Mouse (Mus musculus): Measurements from ENCODE around the gene Tdrd1. TPM values are rescaled to one million over a fixed set of nuclear protein-coding genes. Genes with fewer than 3 reads are reported as not detected.

Gene Tdrd1
- polyA plus RNA-seq, 2 experiments, result 3.3 to 3.9 TPM

DNA sequence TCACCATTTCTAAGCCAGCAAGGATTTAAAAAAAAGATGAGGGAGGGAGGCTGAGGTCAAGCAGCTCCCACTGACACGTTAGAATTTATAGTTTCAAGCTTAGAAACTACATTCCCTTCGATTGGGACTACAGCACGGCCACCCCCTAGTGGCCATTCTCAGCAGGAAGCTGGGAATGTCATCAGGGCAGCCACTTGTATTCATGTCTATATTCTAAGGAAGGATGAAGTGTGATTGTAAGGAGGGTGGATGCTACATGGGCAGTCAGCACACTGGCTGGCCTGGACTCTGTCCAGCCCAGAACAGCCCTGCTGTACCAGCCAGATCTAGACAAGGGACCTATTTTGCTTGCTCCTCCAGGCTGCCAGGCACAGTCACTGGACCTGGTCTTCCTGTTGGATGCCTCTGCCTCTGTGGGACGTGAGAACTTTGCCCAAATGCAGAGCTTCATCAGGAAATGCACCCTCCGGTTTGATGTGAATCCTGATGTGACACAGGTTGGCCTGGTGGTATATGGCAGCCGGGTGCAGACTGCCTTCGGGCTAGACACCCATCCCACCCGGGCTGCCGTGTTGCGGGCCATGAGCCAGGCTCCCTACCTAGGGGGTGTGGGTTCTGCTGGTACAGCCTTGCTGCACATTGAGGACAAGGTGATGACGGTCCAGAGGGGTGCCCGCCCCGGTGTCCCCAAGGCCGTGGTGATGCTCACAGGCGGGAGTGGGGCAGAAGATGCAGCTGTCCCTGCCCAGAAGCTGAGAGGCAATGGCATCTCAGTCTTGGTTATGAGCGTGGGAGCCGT, 82.7 kb downstream of the Tdrd1 start:
- H3K4me3 ChIP-seq (replicated peaks; ENCODE audit: low read length), result no peak overlapping the region
- no peaks in the 10 kb centered on the region for H3K27me3 ChIP-seq (ENCODE audit: control insufficient read depth, insufficient read depth, low read length)
- H3K36me3 ChIP-seq (ENCODE audit: control insufficient read depth, insufficient read depth, low read length), result no peaks in the 10 kb centered on the region
- no peak overlapping the region for H3K9ac ChIP-seq (ENCODE audit: low read depth, low read length, severe bottlenecking)
- ATAC-seq (ENCODE audit: low FRiP score, low read depth), result no peak; the same call in 1 of the 2 replicates
- H3K4me1 ChIP-seq (ENCODE audit: control insufficient read depth, insufficient read depth, low read length), result 0 out of 2 replicates have a peak, but pooled peaks cover 2% of the 10 kb centered on the region
- no peak for TF ChIP-seq POLR2A (IDR thresholded peaks at IDR 0.05; ENCODE audit: borderline replicate concordance, extremely low read depth, insufficient read depth, insufficient read length)
- no peak overlapping the region for H3K27ac ChIP-seq (replicated peaks; ENCODE audit: low read depth, low read length)
- no peaks in the 10 kb centered on the region for H3K9me3 ChIP-seq (ENCODE audit: control insufficient read depth, low read length)
- no peak overlapping the region for H3K4me2 ChIP-seq (replicated peaks; ENCODE audit: low read depth, low read length, severe bottlenecking)
- WGBS, result 76% methylated on average over 17 of the region's 17 CpGs
- peak; percentile 83 for DNase-seq (ENCODE audit: low spot score)

DNA sequence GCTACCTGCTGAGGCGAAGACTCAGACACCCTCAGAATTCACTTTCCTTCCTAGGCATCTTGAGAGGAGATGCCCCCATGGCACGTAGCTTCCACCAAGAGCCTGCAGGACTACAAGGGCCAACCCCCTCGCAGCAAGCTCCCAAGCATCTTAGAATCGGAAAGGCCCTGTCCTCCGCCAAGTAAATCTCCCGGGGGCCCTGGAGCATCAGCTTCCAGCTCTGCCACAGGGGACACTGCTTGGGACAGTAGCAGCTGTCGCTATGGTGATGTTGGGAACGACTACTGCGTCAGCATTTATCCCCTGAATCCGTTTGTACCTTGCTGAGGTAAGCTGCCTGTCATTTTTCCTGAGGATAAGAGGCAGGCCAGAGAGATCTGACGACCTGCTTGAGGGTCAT, 84.6 kb downstream of the Tdrd1 start:
- ATAC-seq (ENCODE audit: low FRiP score, low read depth) (no peak), DNase-seq (ENCODE audit: low spot score) (no peak)
- no peaks in the 10 kb centered on the region for H3K9me3 ChIP-seq (ENCODE audit: control insufficient read depth, low read length)
- no peak overlapping the region for H3K9ac ChIP-seq (ENCODE audit: low read depth, low read length, severe bottlenecking)
- H3K36me3 ChIP-seq (ENCODE audit: control insufficient read depth, insufficient read depth, low read length), result no peaks in the 10 kb centered on the region
- no peak overlapping the region for H3K27ac ChIP-seq (replicated peaks; ENCODE audit: low read depth, low read length)
- H3K4me1 ChIP-seq (ENCODE audit: control insufficient read depth, insufficient read depth, low read length), result 0 out of 2 replicates have a peak, but pooled peaks cover 2% of the 10 kb centered on the region
- 67% methylated on average over 11 of the region's 11 CpGs for WGBS
- H3K4me2 ChIP-seq (replicated peaks; ENCODE audit: low read depth, low read length, severe bottlenecking), result no peak overlapping the region
- no peak overlapping the region for H3K4me3 ChIP-seq (replicated peaks; ENCODE audit: low read length)
- no peaks in the 10 kb centered on the region for H3K27me3 ChIP-seq (ENCODE audit: control insufficient read depth, insufficient read depth, low read length)
- no peak for TF ChIP-seq POLR2A (IDR thresholded peaks at IDR 0.05; ENCODE audit: borderline replicate concordance, extremely low read depth, insufficient read depth, insufficient read length)

DNA sequence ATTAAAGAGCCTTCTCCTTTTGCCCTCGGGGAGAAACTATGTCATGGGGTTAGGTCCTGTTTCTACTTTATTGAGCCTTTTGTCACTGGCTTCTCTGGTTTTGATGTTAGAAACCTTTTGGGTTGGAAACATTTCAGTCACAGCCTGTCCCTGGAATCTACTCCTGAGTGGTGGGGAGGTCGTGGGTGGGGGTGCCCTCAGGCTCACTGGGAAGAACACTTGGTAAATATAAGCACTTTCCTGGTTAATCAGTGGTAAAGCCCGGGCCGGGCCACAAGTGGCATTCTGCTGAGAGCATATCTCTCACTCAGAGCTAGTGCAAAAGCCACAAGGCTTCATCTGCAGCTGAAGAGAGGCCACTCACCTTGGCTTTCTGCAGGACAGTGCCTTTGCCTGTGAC, 87.8 kb downstream of the Tdrd1 start:
- DNase-seq (ENCODE audit: low spot score) (no peak), ATAC-seq (ENCODE audit: low FRiP score, low read depth) (no peak)
- H3K4me3 ChIP-seq (replicated peaks; ENCODE audit: low read length), result no peak overlapping the region
- H3K36me3 ChIP-seq (ENCODE audit: control insufficient read depth, insufficient read depth, low read length), result no peaks in the 10 kb centered on the region
- WGBS, result 69% methylated on average over 4 of the region's 4 CpGs
- no peak overlapping the region for H3K27ac ChIP-seq (replicated peaks; ENCODE audit: low read depth, low read length)
- no peaks in the 10 kb centered on the region for H3K9me3 ChIP-seq (ENCODE audit: control insufficient read depth, low read length)
- no peaks in the 10 kb centered on the region for H3K27me3 ChIP-seq (ENCODE audit: control insufficient read depth, insufficient read depth, low read length)
- 0 out of 2 replicates have a peak, but pooled peaks cover 2% of the 10 kb centered on the region for H3K4me1 ChIP-seq (ENCODE audit: control insufficient read depth, insufficient read depth, low read length)
- TF ChIP-seq POLR2A (IDR thresholded peaks at IDR 0.05; ENCODE audit: borderline replicate concordance, extremely low read depth, insufficient read depth, insufficient read length), result no peak
- H3K9ac ChIP-seq (ENCODE audit: low read depth, low read length, severe bottlenecking), result no peak overlapping the region
- no peak overlapping the region for H3K4me2 ChIP-seq (replicated peaks; ENCODE audit: low read depth, low read length, severe bottlenecking)

DNA sequence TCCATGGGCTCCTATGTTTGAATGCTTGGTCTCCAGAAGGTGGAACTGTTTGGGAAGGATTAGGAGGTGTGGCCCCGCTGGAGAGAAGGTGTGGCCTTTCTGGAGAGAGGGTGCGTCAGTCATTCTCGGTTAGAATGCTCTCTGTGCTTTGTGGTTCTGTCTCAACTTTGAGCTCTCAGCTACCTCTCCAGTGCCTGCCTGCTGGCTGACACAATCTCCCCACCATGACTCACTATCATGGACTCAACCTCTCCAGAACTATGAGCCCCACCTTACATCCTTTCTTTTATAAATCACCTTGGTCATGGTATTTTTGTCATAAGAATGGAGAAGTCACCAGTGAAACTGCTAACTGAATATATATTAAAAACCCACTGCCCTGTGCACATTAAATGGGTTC, 88.6 kb downstream of the Tdrd1 start:
- no peaks in the 10 kb centered on the region for H3K27me3 ChIP-seq (ENCODE audit: control insufficient read depth, insufficient read depth, low read length)
- TF ChIP-seq POLR2A (IDR thresholded peaks at IDR 0.05; ENCODE audit: borderline replicate concordance, extremely low read depth, insufficient read depth, insufficient read length), result no peak
- DNase-seq (ENCODE audit: low spot score) (no peak), ATAC-seq (ENCODE audit: low FRiP score, low read depth) (no peak)
- 90% methylated on average over 3 of the region's 3 CpGs for WGBS
- H3K36me3 ChIP-seq (ENCODE audit: control insufficient read depth, insufficient read depth, low read length), result no peaks in the 10 kb centered on the region
- H3K4me2 ChIP-seq (replicated peaks; ENCODE audit: low read depth, low read length, severe bottlenecking), result no peak overlapping the region
- H3K9ac ChIP-seq (ENCODE audit: low read depth, low read length, severe bottlenecking), result no peak overlapping the region
- H3K4me3 ChIP-seq (replicated peaks; ENCODE audit: low read length), result no peak overlapping the region
- no peak overlapping the region for H3K27ac ChIP-seq (replicated peaks; ENCODE audit: low read depth, low read length)
- no peaks in the 10 kb centered on the region for H3K9me3 ChIP-seq (ENCODE audit: control insufficient read depth, low read length)
- H3K4me1 ChIP-seq (ENCODE audit: control insufficient read depth, insufficient read depth, low read length), result 0 out of 2 replicates have a peak, but pooled peaks cover 2% of the 10 kb centered on the region

DNA sequence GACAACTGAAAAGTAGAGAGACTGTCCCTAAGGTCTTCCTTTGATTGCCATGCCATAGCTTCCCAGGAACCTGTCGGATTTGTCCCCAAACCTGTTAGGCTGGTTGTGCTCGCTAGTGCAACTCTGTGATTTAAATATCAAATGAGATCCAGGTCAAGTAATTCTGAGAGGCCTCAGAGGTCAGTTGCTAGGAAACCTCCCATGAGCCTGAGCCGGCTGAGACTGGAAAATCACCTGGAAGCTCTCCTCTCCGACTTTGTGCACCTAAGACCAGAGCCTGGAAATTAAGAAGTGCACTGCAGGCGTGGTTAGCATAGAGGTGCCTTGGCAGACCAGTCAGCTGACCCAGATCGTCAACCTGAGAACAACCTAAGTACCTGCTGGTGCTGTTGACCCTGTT, 89.1 kb downstream of the Tdrd1 start:
- no peak for ATAC-seq (ENCODE audit: low FRiP score, low read depth)
- H3K4me3 ChIP-seq (replicated peaks; ENCODE audit: low read length), result no peak overlapping the region
- no peaks in the 10 kb centered on the region for H3K36me3 ChIP-seq (ENCODE audit: control insufficient read depth, insufficient read depth, low read length)
- 0 out of 2 replicates have a peak, but pooled peaks cover 2% of the 10 kb centered on the region for H3K4me1 ChIP-seq (ENCODE audit: control insufficient read depth, insufficient read depth, low read length)
- H3K27ac ChIP-seq (replicated peaks; ENCODE audit: low read depth, low read length), result no peak overlapping the region
- H3K4me2 ChIP-seq (replicated peaks; ENCODE audit: low read depth, low read length, severe bottlenecking), result no peak overlapping the region
- DNase-seq (ENCODE audit: low spot score), result no peak
- no peak overlapping the region for H3K9ac ChIP-seq (ENCODE audit: low read depth, low read length, severe bottlenecking)
- TF ChIP-seq POLR2A (IDR thresholded peaks at IDR 0.05; ENCODE audit: borderline replicate concordance, extremely low read depth, insufficient read depth, insufficient read length), result no peak
- no peaks in the 10 kb centered on the region for H3K27me3 ChIP-seq (ENCODE audit: control insufficient read depth, insufficient read depth, low read length)
- 58% methylated on average over 6 of the region's 6 CpGs for WGBS
- no peaks in the 10 kb centered on the region for H3K9me3 ChIP-seq (ENCODE audit: control insufficient read depth, low read length)

Other genes with a start within 250 kb of the Tdrd1 start
- gene Adrb1, start 104.0 kb upstream of the Tdrd1 start, polyA plus RNA-seq (2012; rRNA removed), result 1.7 and 2.3 TPM in 2 replicates
- 1.3 and 1.9 TPM in 2 replicates for gene Adrb1, start 104.0 kb upstream of the Tdrd1 start, polyA plus RNA-seq (2014; fragmentation: Nextera tagmentation; extraction: Ambion mirVana)
- gene Ccdc186, start 4.0 kb upstream of the Tdrd1 start, polyA plus RNA-seq (2012; rRNA removed), result 15.4 and 16.0 TPM in 2 replicates
- gene Ccdc186, start 4.0 kb upstream of the Tdrd1 start, polyA plus RNA-seq (2014; fragmentation: Nextera tagmentation; extraction: Ambion mirVana), result 23.4 and 24.0 TPM in 2 replicates
- gene Vwa2, start 48.0 kb downstream of the Tdrd1 start, polyA plus RNA-seq (2012; rRNA removed), result 5.9 and 6.4 TPM in 2 replicates
- 4.3 and 5.6 TPM in 2 replicates for gene Vwa2, start 48.0 kb downstream of the Tdrd1 start, polyA plus RNA-seq (2014; fragmentation: Nextera tagmentation; extraction: Ambion mirVana)
- 6.8 and 7.0 TPM in 2 replicates for gene Afap1l2, start 182.0 kb downstream of the Tdrd1 start, polyA plus RNA-seq (2012; rRNA removed)
- 6.8 and 9.2 TPM in 2 replicates for gene Afap1l2, start 182.0 kb downstream of the Tdrd1 start, polyA plus RNA-seq (2014; fragmentation: Nextera tagmentation; extraction: Ambion mirVana)

Data from limb, embryonic 14.5 days (tissue).